Mouse (Mus musculus): ENCODE data around the gene Kcnk15. TPM values are rescaled to one million over a fixed set of nuclear protein-coding genes. Genes with fewer than 3 reads are reported as not detected.

Gene Kcnk15
- polyA plus RNA-seq, 2 experiments = not detected

- no peak overlapping the region; the same call in 1 of the 2 replicates for H3K9ac ChIP-seq (ENCODE audit: low read depth, low read length, severe bottlenecking)
- H3K4me2 ChIP-seq (replicated peaks; ENCODE audit: low read depth, low read length, severe bottlenecking) = 0 out of 2 replicates have a peak overlapping the region, but pooled peaks have one; percentile 19
- H3K9me3 ChIP-seq (ENCODE audit: control insufficient read depth, low read length) = no peaks in the 10 kb centered on the region
- 14% methylated on average over 49 of the region's 50 CpGs for WGBS
- H3K4me1 ChIP-seq (ENCODE audit: control insufficient read depth, insufficient read depth, low read length) = no peaks in the 10 kb centered on the region
- no peak for DNase-seq (ENCODE audit: low spot score)
- ATAC-seq (ENCODE audit: low FRiP score, low read depth) = no peak
- H3K27me3 ChIP-seq (ENCODE audit: control insufficient read depth, insufficient read depth, low read length) = peaks cover 48% of the 10 kb centered on the region
- no peak for TF ChIP-seq POLR2A (IDR thresholded peaks at IDR 0.05; ENCODE audit: borderline replicate concordance, extremely low read depth, insufficient read depth, insufficient read length)
- no peak overlapping the region; the same call in 1 of the 2 replicates for H3K4me3 ChIP-seq (replicated peaks; ENCODE audit: low read length)
- no peak overlapping the region for H3K27ac ChIP-seq (replicated peaks; ENCODE audit: low read depth, low read length)
- no peaks in the 10 kb centered on the region for H3K36me3 ChIP-seq (ENCODE audit: control insufficient read depth, insufficient read depth, low read length)
Observed at GRCm38 (mm10) chr2:163858254-163858947, 5.0 kb downstream of the Kcnk15 start.

DNA sequence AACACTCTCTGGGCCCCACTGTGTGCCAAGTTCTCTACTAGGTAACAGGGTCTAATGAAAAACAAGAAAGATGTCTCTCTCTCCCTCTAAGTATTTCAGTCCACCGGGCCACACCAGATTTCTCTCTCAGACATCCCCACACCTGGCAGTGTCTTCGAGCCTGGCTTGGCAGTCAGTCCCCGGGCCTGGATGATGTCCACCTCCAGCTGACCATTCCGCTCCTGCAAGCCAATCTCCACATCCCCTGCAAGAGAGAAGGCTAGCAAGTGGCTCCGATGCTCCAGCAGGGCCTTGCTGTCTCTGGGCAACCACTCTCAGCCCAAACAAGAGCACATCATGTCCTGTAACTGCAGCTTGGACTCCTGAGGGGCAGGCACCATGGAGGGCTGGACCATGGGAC, 11.9 kb downstream of the Kcnk15 start:
- Histone ChIP-seq H3K36me3 (ENCODE audit: control insufficient read depth, insufficient read depth, low read length) (no peaks in the 10 kb centered on the region), H3K27ac (replicated peaks; ENCODE audit: low read depth, low read length) (no peak overlapping the region), H3K9ac (ENCODE audit: low read depth, low read length, severe bottlenecking) (no peak overlapping the region), H3K4me3 (replicated peaks; ENCODE audit: low read length) (no peak overlapping the region), H3K4me2 (replicated peaks; ENCODE audit: low read depth, low read length, severe bottlenecking) (no peak overlapping the region), H3K4me1 (ENCODE audit: control insufficient read depth, insufficient read depth, low read length) (no peaks in the 10 kb centered on the region), H3K9me3 (ENCODE audit: control insufficient read depth, low read length) (no peaks in the 10 kb centered on the region), H3K27me3 (ENCODE audit: control insufficient read depth, insufficient read depth, low read length) (no peaks in the 10 kb centered on the region)
- 85% methylated on average over 5 of the region's 5 CpGs for WGBS
- no peak for TF ChIP-seq POLR2A (IDR thresholded peaks at IDR 0.05; ENCODE audit: borderline replicate concordance, extremely low read depth, insufficient read depth, insufficient read length)
- ATAC-seq (ENCODE audit: low FRiP score, low read depth) = no peak
- no peak for DNase-seq (ENCODE audit: low spot score)

- H3K9ac ChIP-seq (ENCODE audit: low read depth, low read length, severe bottlenecking) = no peak overlapping the region
- no peak for ATAC-seq (ENCODE audit: low FRiP score, low read depth)
- no peak for DNase-seq (ENCODE audit: low spot score)
- WGBS = 24% methylated on average over 9 of the region's 9 CpGs
- no peak overlapping the region for H3K4me3 ChIP-seq (replicated peaks; ENCODE audit: low read length)
- H3K36me3 ChIP-seq (ENCODE audit: control insufficient read depth, insufficient read depth, low read length) = no peaks in the 10 kb centered on the region
- TF ChIP-seq POLR2A (IDR thresholded peaks at IDR 0.05; ENCODE audit: borderline replicate concordance, extremely low read depth, insufficient read depth, insufficient read length) = no peak
- H3K4me2 ChIP-seq (replicated peaks; ENCODE audit: low read depth, low read length, severe bottlenecking) = no peak overlapping the region
- no peak overlapping the region for H3K27ac ChIP-seq (replicated peaks; ENCODE audit: low read depth, low read length)
- H3K4me1 ChIP-seq (ENCODE audit: control insufficient read depth, insufficient read depth, low read length) = no peaks in the 10 kb centered on the region
- no peaks in the 10 kb centered on the region for H3K9me3 ChIP-seq (ENCODE audit: control insufficient read depth, low read length)
- no peaks in the 10 kb centered on the region for H3K27me3 ChIP-seq (ENCODE audit: control insufficient read depth, insufficient read depth, low read length)
Observed at GRCm38 (mm10) chr2:163866061-163866460, 12.6 kb downstream of the Kcnk15 start.

DNA sequence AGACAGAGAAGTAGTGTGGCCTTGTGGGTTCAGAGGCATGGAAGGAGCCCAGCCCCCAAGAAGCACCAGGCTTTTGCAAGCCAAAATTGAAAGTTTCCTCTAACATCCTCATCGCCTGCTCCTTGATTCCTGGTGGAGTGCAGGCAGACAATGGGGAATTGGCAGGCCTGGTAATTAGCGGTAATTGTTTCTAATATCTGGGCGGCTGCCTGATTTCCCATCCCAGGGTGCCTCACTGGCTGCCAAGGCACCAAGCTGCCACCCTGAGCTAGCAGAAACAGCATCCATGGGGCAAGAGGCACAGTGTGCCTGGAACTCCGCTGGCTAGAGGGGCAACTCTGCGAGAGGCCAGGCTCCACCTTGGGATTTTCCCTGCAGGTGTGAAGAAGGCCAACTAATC, 16.3 kb downstream of the Kcnk15 start:
- 54% methylated on average over 5 of the region's 5 CpGs for WGBS
- no peak for TF ChIP-seq POLR2A (IDR thresholded peaks at IDR 0.05; ENCODE audit: borderline replicate concordance, extremely low read depth, insufficient read depth, insufficient read length)
- no peak overlapping the region for H3K27ac ChIP-seq (replicated peaks; ENCODE audit: low read depth, low read length)
- no peak overlapping the region for H3K4me2 ChIP-seq (replicated peaks; ENCODE audit: low read depth, low read length, severe bottlenecking)
- DNase-seq (ENCODE audit: low spot score) (no peak), ATAC-seq (ENCODE audit: low FRiP score, low read depth) (no peak)
- no peak overlapping the region for H3K4me3 ChIP-seq (replicated peaks; ENCODE audit: low read length)
- H3K9me3 ChIP-seq (ENCODE audit: control insufficient read depth, low read length) = no peaks in the 10 kb centered on the region
- H3K27me3 ChIP-seq (ENCODE audit: control insufficient read depth, insufficient read depth, low read length) = no peaks in the 10 kb centered on the region
- H3K36me3 ChIP-seq (ENCODE audit: control insufficient read depth, insufficient read depth, low read length) = no peaks in the 10 kb centered on the region
- H3K4me1 ChIP-seq (ENCODE audit: control insufficient read depth, insufficient read depth, low read length) = no peaks in the 10 kb centered on the region
- H3K9ac ChIP-seq (ENCODE audit: low read depth, low read length, severe bottlenecking) = no peak overlapping the region

DNA sequence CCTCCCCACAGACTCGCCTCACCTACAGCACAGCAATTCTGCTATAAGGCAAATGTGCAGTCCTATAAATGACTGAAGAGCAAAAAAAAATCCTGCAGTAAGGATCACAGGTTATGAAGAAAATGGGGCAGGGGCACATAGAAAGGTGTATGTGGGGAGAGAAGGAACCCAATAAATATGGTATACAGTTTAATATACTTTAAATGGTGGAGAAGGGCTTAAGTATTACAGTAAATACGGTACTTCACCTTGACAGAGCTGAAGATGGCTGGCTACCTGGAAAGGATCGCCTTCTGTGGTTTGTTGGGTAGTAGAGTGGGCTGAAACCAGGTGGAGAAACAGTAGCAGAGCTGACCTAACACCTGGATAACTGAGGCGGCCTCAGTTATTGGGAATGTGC, 17.8 kb downstream of the Kcnk15 start:
- no peak overlapping the region for H3K9ac ChIP-seq (ENCODE audit: low read depth, low read length, severe bottlenecking)
- H3K4me2 ChIP-seq (replicated peaks; ENCODE audit: low read depth, low read length, severe bottlenecking) = no peak overlapping the region
- WGBS = 74% methylated on average over 4 of the region's 4 CpGs
- H3K9me3 ChIP-seq (ENCODE audit: control insufficient read depth, low read length) = no peaks in the 10 kb centered on the region
- no peak for TF ChIP-seq POLR2A (IDR thresholded peaks at IDR 0.05; ENCODE audit: borderline replicate concordance, extremely low read depth, insufficient read depth, insufficient read length)
- no peak overlapping the region for H3K27ac ChIP-seq (replicated peaks; ENCODE audit: low read depth, low read length)
- no peaks in the 10 kb centered on the region for H3K36me3 ChIP-seq (ENCODE audit: control insufficient read depth, insufficient read depth, low read length)
- H3K27me3 ChIP-seq (ENCODE audit: control insufficient read depth, insufficient read depth, low read length) = no peaks in the 10 kb centered on the region
- no peaks in the 10 kb centered on the region for H3K4me1 ChIP-seq (ENCODE audit: control insufficient read depth, insufficient read depth, low read length)
- DNase-seq (ENCODE audit: low spot score) (no peak), ATAC-seq (ENCODE audit: low FRiP score, low read depth) (no peak)
- no peak overlapping the region for H3K4me3 ChIP-seq (replicated peaks; ENCODE audit: low read length)

Data from limb, embryonic 14.5 days (tissue).